Mouse (Mus musculus) brain, embryonic 14.5 days (tissue): ENCODE measurements around the gene Nenf.

ENCODE experiments used
- CTCF ChIP-seq: fragments of 200-500 bp; IDR thresholded peaks from 2 replicates; pipeline ENCODE4 v1.5.1; 2012; ENCODE audit warnings: inconsistent platforms, mild to moderate bottlenecking, moderate library complexity, borderline replicate concordance; ENCODE audit not compliant: insufficient read depth, insufficient read length; ENCODE audit errors: extremely low read depth
- POLR2A ChIP-seq: fragments of 200-500 bp; IDR thresholded peaks from 2 replicates; pipeline ENCODE4 v1.6.1; 2012; ENCODE audit warnings: mild to moderate bottlenecking, inconsistent platforms, borderline replicate concordance; ENCODE audit not compliant: poor library complexity, insufficient read depth, insufficient read length, severe bottlenecking; ENCODE audit errors: extremely low read depth

- TF ChIP-seq POLR2A (no peak), CTCF (no peak)
Measured at GRCm38 (mm10) chr1:191267856-191268255, 50.1 kb downstream of the Nenf start.
